Mouse (Mus musculus) layer of hippocampus, postnatal 10 days (tissue): ENCODE measurements at regions not wholly inside any gene's neighbourhood (a gene's known extent, or its start where the extent isn't known, plus 50 kb on each side); places are given as distances from the start of the nearest gene placed in this dataset.
A peak's percentile ranks its signal among the peaks of the same experiment; 100 is the strongest.

ENCODE experiments used
- DNase-seq, 2 experiments: peaks; one replicate each; pipeline ENCODE4 v3.0.0; 2021; ENCODE audit warnings: low spot score in 2 of 2

DNA sequence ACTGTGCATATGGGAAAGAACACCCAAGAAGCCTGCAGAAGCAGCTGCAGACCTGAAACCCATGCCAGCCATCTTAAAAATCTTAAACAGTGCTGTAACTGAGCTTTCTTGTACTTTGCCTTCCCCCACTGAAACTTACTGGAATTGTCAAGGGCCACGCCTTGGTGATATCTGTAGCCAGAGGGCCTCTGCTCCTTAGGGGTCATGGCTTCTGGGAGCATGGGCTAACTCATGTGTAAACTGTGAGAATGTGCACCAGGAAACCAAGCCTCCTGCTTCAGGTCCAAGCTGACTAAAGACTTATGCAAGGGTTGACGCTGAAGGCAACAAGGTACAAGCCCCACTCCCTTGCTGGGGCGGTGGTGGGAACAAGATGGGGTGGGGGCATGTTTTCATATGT lies 73.8 kb upstream of the Hes1 start:
- no peak for DNase-seq

DNA sequence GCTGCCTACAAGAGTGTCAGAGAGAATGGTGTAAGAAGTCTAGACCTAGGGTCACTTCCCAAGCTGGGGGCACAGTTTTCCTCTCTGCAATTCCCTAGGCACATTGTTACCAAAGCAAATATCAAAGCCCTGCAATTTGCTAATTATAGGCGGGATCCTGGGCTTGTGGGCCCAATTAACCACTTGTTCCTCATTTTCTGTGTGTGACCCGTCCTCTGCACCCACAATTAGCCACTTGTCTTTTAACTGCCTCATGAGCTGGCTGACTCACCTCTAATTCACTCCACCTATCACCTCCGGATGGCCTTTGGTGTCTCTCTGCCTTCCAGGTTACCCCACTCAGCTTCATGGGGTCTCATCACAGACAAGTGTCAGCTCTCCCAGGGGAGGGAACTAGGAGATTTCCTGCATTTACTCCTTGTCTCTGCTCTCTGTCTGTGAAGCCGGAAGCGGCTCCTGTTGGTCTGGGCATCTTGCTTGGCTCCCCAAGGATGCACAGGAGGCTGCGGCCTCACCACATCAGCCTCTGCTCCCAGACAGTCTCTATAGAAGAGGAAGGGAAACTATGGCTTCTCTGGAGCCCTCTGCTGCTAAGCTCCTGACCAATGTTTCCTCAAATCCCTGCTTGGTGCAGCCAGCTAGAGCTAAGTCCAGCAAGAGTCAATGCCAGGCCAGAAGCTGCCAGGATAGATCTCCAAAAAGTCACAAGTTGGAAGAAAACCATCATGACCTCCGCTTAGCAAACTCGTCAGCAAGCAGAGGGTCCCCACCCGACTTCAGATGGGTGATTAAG lies 73.2 kb upstream of the Hes1 start:
- no peak for DNase-seq

DNA sequence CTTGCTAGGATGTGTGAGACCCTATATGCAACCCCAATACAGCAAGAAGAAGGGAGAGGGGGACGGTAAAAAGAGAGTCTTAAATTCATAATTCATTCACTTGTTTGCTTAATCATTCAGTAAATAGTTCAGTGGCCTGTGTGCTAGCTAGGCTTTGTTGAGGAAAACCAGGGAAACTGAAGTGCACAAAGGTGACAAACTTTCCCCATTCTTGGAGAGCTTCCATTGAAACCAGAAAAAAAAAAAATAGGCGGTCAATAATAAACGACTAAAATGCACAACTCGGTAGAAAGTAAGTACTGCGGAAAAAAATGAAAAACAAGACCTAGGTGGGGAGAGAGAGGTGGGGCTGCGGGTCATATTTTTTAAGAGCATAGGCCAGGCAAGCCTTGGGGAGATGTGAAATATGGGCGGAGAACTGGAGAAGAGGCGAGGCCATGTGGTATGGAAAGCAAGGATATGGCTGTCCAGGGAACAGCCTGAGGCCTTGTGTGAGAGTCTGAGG lies 72.3 kb upstream of the Hes1 start:
- no peak for DNase-seq

DNA sequence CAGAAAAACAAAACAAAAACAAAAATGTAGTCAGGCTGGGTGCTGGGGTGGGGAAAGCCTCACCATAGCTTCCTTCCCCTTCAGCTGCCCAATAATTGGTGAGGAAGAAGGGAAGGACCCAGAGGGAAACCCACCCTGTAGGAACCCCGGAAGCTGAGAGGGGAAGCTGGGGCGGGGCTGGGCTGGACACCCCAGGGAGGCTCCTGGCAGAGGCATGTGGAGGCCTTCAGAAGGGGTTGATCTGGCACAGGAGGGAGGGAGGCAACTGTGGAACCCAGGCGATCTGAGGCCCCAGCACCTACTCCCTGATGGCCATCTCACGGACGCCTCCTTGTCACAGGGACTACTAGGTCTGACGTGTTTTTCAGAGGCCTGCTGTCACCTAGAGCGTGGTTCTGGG lies 71.1 kb upstream of the Hes1 start:
- DNase-seq, result no peak

DNA sequence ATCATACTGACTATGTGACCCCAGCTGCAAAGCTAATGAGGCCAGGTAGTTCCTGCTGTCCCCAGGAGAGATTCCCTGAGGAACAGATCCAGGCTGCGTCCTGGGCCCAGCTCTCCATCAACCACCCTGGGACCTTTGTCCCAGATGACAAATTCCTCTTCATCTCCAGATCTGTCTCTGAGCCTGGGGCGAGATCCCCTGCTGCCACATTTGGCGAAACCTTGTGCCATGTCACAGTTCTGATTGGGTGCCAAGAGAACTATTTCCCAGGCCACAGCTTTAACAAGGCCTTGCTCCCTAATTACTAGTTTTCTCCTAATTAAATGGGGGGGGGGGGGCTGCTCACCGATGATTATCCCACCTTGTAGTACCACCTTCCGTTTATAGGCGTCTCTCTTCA lies 70.6 kb upstream of the Hes1 start:
- no peak for DNase-seq

DNA sequence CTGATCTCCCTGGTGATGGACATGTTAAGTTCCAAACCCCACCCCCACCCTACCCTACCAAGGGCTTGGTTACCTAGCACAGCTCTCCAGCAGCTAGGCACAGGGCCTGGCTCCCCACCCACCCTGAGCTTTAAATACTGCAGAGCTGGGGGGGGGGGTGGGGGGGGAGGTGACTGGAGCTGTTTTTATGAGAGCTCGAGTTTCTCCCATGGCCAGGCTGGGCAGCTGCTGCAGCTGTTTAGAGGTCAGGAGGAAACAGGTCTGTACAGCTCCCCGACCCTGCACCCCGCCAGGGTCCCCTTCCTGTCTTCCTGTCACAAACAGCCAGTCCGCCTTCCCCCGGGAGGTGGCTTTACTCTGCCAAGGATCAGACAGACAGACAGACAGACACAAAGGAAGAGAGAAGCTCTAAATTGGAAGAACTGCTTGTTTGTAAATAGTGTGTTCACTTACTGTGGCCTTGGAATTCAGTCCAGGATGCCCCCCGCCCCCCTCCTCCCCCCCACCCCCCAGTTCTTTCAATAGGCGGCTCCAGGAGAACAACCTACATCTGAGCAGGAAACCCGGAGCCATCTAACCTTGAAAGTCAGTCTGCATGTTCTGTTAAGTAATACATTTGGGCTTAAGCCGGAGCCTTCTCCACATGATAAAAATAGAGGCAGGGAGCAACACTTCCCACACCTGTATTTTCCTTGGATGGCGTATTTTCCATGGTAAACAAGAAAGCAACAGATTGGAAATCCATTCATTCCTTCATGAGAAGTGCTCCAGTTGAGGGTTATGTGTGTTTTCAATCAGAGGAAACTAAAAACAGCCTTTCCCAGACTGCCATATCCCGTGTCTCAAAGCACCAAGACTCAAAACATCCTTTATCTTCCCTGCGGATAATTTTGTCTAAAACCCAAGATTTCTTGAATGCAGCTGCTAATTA lies 67.8 kb upstream of the Hes1 start:
- no peak for DNase-seq

DNA sequence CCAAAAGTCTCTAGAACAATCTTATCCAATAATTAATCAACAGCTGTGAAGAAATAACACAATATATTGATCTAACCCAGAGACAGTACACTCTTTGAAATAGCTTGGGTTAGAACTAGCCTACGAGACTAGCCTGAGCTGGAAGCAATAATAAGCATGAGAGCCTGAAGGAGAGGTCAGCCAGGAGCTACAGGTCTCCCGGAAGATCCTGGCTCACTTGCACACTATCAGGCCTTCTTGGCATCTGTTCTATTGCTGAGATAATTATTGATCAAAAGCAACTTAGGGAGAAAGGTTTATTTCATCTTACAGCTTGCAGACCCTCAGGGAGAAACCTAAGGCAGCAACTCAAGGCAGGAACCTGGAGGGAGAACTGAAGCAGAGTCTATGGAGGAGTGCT lies 64.0 kb upstream of the Hes1 start:
- no peak for DNase-seq

DNA sequence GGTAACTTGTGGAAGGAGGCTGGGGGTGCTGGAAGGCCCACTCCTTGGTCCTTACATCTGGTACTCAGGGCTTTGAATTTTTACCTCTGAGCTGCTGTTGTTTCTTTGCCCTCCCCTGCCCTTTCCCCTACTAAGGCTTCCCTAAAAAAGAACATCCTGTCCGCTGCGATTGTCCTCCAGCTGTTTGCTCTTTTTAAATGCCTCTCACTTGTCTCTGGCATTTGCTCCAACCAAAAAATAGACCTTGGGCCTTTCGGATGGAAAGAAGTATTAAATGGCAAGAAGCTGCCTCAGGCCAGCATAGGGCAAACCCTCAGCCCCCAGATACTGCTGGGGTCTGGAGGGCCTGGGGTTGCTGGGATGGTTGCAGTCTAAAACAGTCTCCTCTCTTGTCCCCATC lies 59.1 kb upstream of the Hes1 start:
- no peak for DNase-seq

DNA sequence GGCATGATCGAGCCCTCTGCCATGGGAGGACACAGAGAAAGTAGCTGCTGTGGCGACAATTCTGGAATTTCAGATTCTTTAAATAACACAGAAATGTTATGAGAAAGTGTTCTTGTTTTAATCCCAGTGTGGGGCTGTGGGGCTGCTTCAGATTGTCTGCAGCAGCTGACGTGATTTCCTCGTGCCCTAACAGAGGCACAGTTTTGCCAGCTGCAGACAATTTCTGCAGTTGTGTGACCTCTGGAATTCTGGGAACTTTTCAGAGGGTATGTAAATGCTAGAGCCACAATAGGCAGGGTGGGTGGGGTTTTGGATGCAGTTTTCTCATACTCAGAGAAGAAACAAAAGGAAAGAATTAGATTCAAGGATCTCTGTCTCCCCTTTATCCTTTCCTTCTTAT lies 57.4 kb upstream of the Hes1 start:
- no peak for DNase-seq

DNA sequence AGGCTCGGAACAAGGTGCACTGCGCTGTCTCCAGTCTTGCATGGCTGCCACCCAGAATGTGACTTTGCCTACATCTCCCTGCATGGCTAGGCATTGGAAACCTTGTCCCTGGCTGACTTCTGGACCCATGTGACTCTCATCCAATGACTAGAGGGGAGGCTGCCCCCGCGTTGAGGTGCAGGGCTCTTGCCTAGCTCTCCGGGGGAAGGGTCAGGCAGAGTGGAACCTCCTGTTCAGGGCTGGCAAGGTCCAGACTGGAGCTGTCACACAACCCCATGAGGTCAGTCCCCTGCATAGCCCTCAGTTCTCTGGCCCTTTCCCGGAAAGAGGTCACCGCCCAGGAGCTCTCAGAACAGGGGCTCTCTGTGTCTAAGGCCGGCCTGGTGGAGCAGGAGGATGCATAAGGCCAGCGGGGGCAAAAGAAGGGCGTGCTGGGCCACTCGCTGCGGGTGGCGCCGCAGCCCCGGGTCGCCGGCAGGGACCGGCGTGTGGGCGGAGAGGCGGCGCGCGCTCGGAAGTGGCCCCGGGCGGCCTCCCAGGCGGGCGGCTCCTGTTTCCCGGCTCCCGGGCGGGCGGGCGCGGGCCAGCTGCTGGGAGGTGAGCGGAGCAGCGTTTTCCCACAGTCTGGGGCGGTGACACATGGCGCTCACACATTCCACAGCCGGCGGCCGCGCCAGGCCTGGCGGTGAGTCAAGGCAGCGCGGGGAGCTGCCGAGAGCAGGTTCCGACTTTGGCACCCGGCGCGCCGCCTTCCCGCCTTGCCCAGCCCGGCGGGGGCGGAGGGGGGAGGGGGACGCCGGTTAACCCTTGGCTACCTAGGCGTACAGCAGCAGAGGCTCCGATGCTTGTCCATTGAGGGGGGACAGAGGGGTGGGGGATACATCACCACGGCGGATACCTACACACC lies 55.5 kb upstream of the Hes1 start:
- peak; percentile 78 to 84 for DNase-seq

DNA sequence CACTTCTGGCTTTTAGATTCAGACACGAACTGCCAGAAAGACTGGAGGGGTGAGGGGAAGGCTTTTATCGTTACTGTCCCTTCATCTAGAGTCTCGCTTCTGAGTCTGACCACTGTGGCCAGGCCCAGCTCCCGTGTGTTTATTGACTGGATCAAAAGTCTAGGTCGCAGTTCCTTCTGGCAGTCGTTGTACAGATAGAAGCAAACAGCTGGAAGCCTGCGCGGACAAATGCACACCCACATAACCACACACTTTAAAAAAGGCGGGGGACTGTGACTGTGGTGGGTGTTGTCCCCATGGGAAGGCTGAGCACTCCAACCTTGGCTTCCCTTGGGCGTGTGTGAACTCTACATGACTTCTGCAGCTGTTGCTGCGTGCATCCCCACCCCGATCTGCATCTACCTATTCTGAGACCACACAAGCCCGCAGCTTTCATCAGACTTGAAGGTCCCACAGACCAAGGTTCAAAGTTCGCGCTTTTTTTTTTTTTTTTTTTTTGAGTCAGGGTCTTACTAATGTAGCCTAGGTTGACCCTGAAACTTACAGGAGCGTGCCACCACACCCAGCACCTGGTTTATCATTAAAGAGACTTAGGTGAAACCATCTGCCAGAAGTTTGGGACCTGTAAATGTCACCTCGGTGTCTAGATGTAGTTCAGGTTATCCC lies 54.5 kb upstream of the Hes1 start:
- no peak for DNase-seq

DNA sequence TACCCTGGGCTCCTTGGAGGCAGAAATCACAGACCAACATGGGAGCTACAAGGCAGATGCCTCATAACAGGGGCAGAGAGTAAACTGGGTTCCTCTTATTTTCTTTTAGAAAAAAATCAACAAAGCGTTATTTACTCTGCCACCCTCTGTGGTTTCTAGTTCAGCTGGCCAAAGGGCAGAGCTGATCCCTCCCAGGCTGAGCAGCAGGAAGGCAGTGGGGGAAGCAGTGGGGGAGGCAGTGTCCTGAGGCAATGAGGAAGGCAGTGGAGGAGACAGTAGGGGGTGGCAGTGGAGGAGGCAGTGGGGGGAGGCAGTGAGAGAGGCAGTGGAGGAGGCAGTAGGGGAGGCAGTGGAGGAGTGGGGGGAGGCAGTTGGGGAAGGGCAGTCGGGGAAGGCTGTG lies 51.1 kb upstream of the Hes1 start:
- no peak for DNase-seq

DNA sequence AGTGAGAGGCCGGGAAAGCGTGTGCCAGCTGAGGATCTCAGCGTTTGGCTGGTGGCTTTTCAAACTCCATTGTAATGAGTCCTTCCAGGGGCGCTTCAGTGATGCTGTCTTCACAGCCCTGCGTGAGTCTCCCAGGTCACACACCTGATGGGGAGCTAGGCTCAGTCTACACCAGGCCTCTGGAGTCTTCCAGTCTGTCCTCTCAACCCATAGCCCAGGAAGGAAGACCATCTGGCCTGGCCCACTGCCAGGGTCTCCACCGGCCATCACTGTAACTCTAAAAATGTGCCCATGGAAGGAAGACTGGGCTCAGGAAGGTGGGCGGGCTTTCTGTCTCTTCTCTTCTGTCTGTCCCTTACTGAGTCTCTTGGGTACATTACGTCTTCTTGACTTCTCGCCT lies 50.2 kb upstream of the Hes1 start:
- no peak for DNase-seq
